Mouse (Mus musculus): ENCODE measurements around the gene Strn3. TPM values are rescaled to one million over a fixed set of nuclear protein-coding genes. Genes with fewer than 3 reads are reported as not detected.
A peak's percentile ranks its signal among the peaks of the same experiment; 100 is the strongest.
"Not testable (repeated sequence)": the region's sequence is repeated elsewhere in the genome, so short reads cannot be mapped to it uniquely, and the experiment has no call there.

Gene Strn3
- total RNA-seq, 2 experiments from 2014 or later: 87.4 to 93.9 TPM

GRCm38 (mm10) chr12:51694966-51695365 lies 3.3 kb upstream of the Strn3 start:
- intact Hi-C loops (cut with DNase I): loop anchor here (5.0 kb wide), 1 partner anchor 32 kb away; no protein-coding TSS in a partner anchor
- no peak for DNase-seq

GRCm38 (mm10) chr12:51694096-51694495 lies 2.4 kb upstream of the Strn3 start:
- intact Hi-C loops (cut with DNase I): loop anchor here (5.0 kb wide), 1 partner anchor 33 kb away; no protein-coding TSS in a partner anchor
- DNase-seq: no peak

- no peak for DNase-seq
- intact Hi-C loops (cut with DNase I): loop anchor here (5.0 kb wide), 1 partner anchor 34 kb away; no protein-coding TSS in a partner anchor
Observed at GRCm38 (mm10) chr12:51693419-51693818, 1.7 kb upstream of the Strn3 start.

- DNase-seq: not testable (repeated sequence)
- intact Hi-C loops (cut with DNase I): loop anchor here (5.0 kb wide), 1 partner anchor 34 kb away; no protein-coding TSS in a partner anchor
Observed at GRCm38 (mm10) chr12:51692870-51693269, 1.2 kb upstream of the Strn3 start.

- intact Hi-C loops (cut with DNase I): loop anchor here (2.0 to 5.0 kb wide), 2 partner anchors 18 to 36 kb away; no protein-coding TSS in a partner anchor
- DNase-seq: peak; percentile 76
Observed at GRCm38 (mm10) chr12:51690893-51691844, 528 bp downstream of the Strn3 start, which contains the start of gene Ap4s1. Gene Ap4s1 (plus strand): TSS chr12:51691033.

- intact Hi-C loops (cut with DNase I): no loop called here
- DNase-seq: no peak
Observed at GRCm38 (mm10) chr12:51688546-51688945, 3.2 kb downstream of the Strn3 start.

- no peak for DNase-seq
- intact Hi-C loops (cut with DNase I): no loop called here
Observed at GRCm38 (mm10) chr12:51678844-51679243, 12.9 kb downstream of the Strn3 start.

GRCm38 (mm10) chr12:51676442-51676841 lies 15.3 kb downstream of the Strn3 start:
- DNase-seq: no peak
- intact Hi-C loops (cut with DNase I): no loop called here

- intact Hi-C loops (cut with DNase I): loop anchor here (2.0 kb wide), 1 partner anchor 18 kb away; the partner anchor contains the start of genes Ap4s1 and Strn3
Observed at GRCm38 (mm10) chr12:51673270-51673669, 18.4 kb downstream of the Strn3 start.

GRCm38 (mm10) chr12:51671231-51671891 lies 20.3 kb downstream of the Strn3 start:
- no peak for DNase-seq
- intact Hi-C loops (cut with DNase I): no loop called here

More at GRCm38 (mm10) chr12:51673270-51673669, 18.4 kb downstream of the Strn3 start:
- no peak for DNase-seq

- DNase-seq: no peak
- intact Hi-C loops (cut with DNase I): loop anchor here (2.0 kb wide), 1 partner anchor 74 kb away; no protein-coding TSS in a partner anchor
Observed at GRCm38 (mm10) chr12:51666708-51667430, 24.8 kb downstream of the Strn3 start.

GRCm38 (mm10) chr12:51663908-51664307 lies 27.8 kb downstream of the Strn3 start:
- intact Hi-C loops (cut with DNase I): no loop called here
- DNase-seq: no peak

GRCm38 (mm10) chr12:51663011-51663410 lies 28.7 kb downstream of the Strn3 start:
- intact Hi-C loops (cut with DNase I): no loop called here
- DNase-seq: no peak

- no peak for DNase-seq
- intact Hi-C loops (cut with DNase I): no loop called here
Observed at GRCm38 (mm10) chr12:51655944-51656465, 35.7 kb downstream of the Strn3 start.

GRCm38 (mm10) chr12:51649401-51649800 lies 42.3 kb downstream of the Strn3 start:
- intact Hi-C loops (cut with DNase I); DNase-seq: not testable (repeated sequence)

- no peak for DNase-seq
- intact Hi-C loops (cut with DNase I): no loop called here
Observed at GRCm38 (mm10) chr12:51641871-51642270, 49.8 kb downstream of the Strn3 start.

GRCm38 (mm10) chr12:51636689-51637470 lies 54.8 kb downstream of the Strn3 start:
- intact Hi-C loops (cut with DNase I): no loop called here
- DNase-seq: no peak

- DNase-seq: no peak
Observed at GRCm38 (mm10) chr12:51636260-51636659, 55.4 kb downstream of the Strn3 start.

GRCm38 (mm10) chr12:51633481-51633880 lies 58.2 kb downstream of the Strn3 start:
- no peak for DNase-seq

More at GRCm38 (mm10) chr12:51636260-51636659, 55.4 kb downstream of the Strn3 start:
- intact Hi-C loops (cut with DNase I): no loop called here

More at GRCm38 (mm10) chr12:51633481-51633880, 58.2 kb downstream of the Strn3 start:
- intact Hi-C loops (cut with DNase I): no loop called here

Measured in heart, postnatal 14 days (tissue).